Mouse (Mus musculus) liver, embryonic 14.5 days (tissue): Measurements from ENCODE around the gene Oxld1. TPM values are rescaled to one million over a fixed set of nuclear protein-coding genes. Genes with fewer than 3 reads are reported as not detected.

Experiments
- ATAC-seq: fragments of 200-750 bp; cut with Nextera tagmentation; 2 replicates; pipeline ENCODE4 v1.8.0; 2017; ENCODE audit warnings: moderate number of reproducible peaks, mild to moderate bottlenecking, moderate library complexity; ENCODE audit not compliant: insufficient read depth
- DNase-seq, 3 experiments: peaks; one replicate each; pipeline ENCODE4 v3.0.0-alpha.2; 2012 to 2013; ENCODE audit warnings: low read depth in 3 of 3, low spot score in 3 of 3
- H3K27ac ChIP-seq: fragments of 300-500 bp; sonication (generic); 2 replicates; pipeline ENCODE4 v1.5.1; 2014; ENCODE audit warnings: moderate library complexity, mild to moderate bottlenecking, control low read depth, inconsistent platforms
- H3K27me3 ChIP-seq: fragments of 300-500 bp; sonication (generic); 2 replicates; pipeline ENCODE4 v1.6.1; 2014; ENCODE audit warnings: mild to moderate bottlenecking, low read length, moderate library complexity; ENCODE audit not compliant: control insufficient read depth, insufficient read depth
- H3K36me3 ChIP-seq: fragments of 300-500 bp; sonication (generic); replicated peaks from 2 replicates; pipeline ENCODE4 v1.6.1; 2014; ENCODE audit warnings: low read depth; ENCODE audit not compliant: control insufficient read depth, insufficient read depth
- H3K4me1 ChIP-seq, 2 experiments: fragments of 200-500 bp in 1 of 2; fragments of 300-500 bp in 1 of 2; sonication (generic) in 1 of 2; replicated peaks; 2 replicates each; pipeline ENCODE4 v1.6.1; 2012 to 2014; ENCODE audit warnings: antibody characterized with exemption in 1 of 2, inconsistent platforms in 1 of 2, low read length in 1 of 2; ENCODE audit not compliant: control insufficient read depth in 2 of 2, insufficient read depth in 2 of 2
- H3K4me2 ChIP-seq: fragments of 300-500 bp; sonication (generic); 2 replicates; pipeline ENCODE4 v1.6.1; 2014; ENCODE audit warnings: low read depth, mild to moderate bottlenecking, control low read depth, moderate library complexity
- H3K4me3 ChIP-seq, 2 experiments: fragments of 200-500 bp in 1 of 2; fragments of 300-500 bp in 1 of 2; sonication (generic) in 1 of 2; 2 replicates each; pipeline ENCODE4 v1.5.1; 2012 to 2014; ENCODE audit warnings: low read depth in 2 of 2, low read length in 2 of 2, mild to moderate bottlenecking in 2 of 2, control low read depth in 1 of 2, inconsistent platforms in 1 of 2, moderate library complexity in 1 of 2; ENCODE audit not compliant: insufficient read depth in 1 of 2
- H3K9ac ChIP-seq: fragments of 300-500 bp; sonication (generic); replicated peaks from 2 replicates; pipeline ENCODE4 v1.6.1; 2014; ENCODE audit warnings: mild to moderate bottlenecking, control low read depth, moderate library complexity
- H3K9me3 ChIP-seq: fragments of 300-500 bp; sonication (generic); 2 replicates; pipeline ENCODE4 v1.6.1; 2016; ENCODE audit warnings: low read length, mixed read lengths; ENCODE audit not compliant: control insufficient read depth
- CTCF ChIP-seq: IDR thresholded peaks from 2 replicates; pipeline ENCODE4 v1.5.1; 2016; ENCODE audit warnings: antibody characterized with exemption, low read depth, control low read depth
- EP300 ChIP-seq: IDR thresholded peaks from 2 replicates; pipeline ENCODE4 v1.6.1; 2016; ENCODE audit warnings: antibody characterized with exemption, low read depth
- WGBS: fragments of 180-500 bp; shearing (Covaris S2); extraction: QIAGEN DNeasy Blood & Tissue Kit; methylation state at CpG from one replicate; pipeline ENCODE4 v1.1.7; 2014; ENCODE audit not compliant: insufficient replicate concordance; 5-methylcytosine and 5-hydroxymethylcytosine counted together
- polyA plus RNA-seq, 2 experiments: library from polyadenylated mRNA; depleted of rRNA in 1 of 2; stranded (reverse) in 1 of 2; unstranded in 1 of 2; fragments of >200 nt; fragmentation: Nextera tagmentation in 1 of 2; extraction: Ambion mirVana in 1 of 2; gene quantifications; 2 replicates each; pipeline versions ENCODE4 v1.2.1 to v1.2.3; 2012 to 2014

Gene Oxld1
- polyA plus RNA-seq, 2 experiments: 5.3 to 8.4 TPM

DNA sequence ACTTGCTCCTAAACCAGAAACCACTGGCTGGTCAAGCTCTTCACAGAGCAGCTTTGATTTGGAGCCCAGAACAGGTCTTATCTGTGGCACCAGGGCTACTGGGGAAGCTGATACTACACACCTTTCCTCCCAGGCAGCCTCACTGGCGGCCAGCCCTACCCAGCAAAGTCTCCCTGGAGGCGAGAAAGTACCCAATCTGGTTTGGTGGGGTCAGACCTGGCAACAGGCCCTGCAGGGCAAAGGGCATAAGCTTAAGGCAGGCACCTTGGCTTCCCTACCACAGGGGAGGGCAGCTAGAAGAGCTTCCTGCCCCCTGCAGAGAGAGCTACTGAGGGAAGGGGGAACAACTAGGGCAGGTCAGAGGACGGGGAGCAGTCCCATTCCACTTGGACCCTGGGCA is 42.5 kb upstream of the Oxld1 start:
- Histone ChIP-seq H3K36me3 (peaks cover 10% of the 10 kb centered on the region), H3K27me3 (no peaks in the 10 kb centered on the region), H3K9me3 (no peaks in the 10 kb centered on the region), H3K4me1 (no peaks in the 10 kb centered on the region), H3K27ac (no peak overlapping the region), H3K9ac (no peak overlapping the region), H3K4me2 (no peak overlapping the region), H3K4me3 (no peak overlapping the region)
- no peak for TF ChIP-seq EP300
- TF ChIP-seq CTCF: no peak
- WGBS: 10% methylated on average over 3 of the region's 3 CpGs
- DNase-seq (no peak), ATAC-seq (no peak)

DNA sequence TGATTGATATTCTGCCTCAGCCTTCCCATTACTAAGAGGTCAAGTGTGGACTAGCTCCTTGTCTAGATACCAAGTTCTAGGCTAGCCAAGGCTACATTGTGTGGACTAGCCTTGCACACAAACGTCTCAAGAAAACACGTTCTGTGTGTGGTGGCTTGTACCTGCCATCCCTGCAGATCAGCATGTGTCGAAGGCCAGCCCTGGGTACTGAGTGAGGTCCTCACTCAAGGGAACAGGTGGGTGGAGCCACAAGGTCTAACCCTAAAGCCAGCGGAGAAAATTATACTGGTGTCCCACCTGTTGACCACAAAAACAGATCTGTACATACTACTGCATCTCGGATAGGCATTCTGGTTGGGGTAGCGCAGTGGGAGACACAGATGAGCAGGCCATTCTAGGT is 42.0 kb upstream of the Oxld1 start:
- 57% methylated on average over 6 of the region's 6 CpGs for WGBS
- Histone ChIP-seq H3K9me3 (no peaks in the 10 kb centered on the region), H3K27ac (no peak overlapping the region), H3K4me2 (no peak overlapping the region), H3K4me3 (no peak overlapping the region), H3K4me1 (no peaks in the 10 kb centered on the region), H3K27me3 (no peaks in the 10 kb centered on the region), H3K9ac (no peak overlapping the region), H3K36me3 (peaks cover 13% of the 10 kb centered on the region)
- no peak for TF ChIP-seq CTCF
- no peak for TF ChIP-seq EP300
- no peak for ATAC-seq
- DNase-seq: no peak

DNA sequence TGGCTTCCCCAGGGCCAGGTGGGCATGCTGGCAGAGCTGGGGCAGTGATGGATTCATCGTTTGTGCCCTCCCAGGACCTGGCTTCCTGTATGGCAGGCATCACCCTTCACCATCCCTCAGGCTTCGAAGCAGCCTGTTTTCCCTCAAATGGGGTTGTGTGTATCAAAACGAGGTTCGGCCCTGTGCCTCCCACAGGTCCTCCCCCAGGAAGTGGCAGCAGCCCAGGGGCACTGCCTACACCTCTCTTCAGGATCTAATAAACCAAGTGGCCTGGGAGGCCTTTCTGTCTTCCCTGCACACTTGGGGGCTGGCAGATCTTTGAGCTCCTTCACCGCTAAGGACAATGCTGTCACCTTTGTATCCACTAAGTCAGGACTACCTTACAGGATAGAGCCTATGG is 41.0 kb upstream of the Oxld1 start:
- no peak overlapping the region for H3K27ac ChIP-seq

DNA sequence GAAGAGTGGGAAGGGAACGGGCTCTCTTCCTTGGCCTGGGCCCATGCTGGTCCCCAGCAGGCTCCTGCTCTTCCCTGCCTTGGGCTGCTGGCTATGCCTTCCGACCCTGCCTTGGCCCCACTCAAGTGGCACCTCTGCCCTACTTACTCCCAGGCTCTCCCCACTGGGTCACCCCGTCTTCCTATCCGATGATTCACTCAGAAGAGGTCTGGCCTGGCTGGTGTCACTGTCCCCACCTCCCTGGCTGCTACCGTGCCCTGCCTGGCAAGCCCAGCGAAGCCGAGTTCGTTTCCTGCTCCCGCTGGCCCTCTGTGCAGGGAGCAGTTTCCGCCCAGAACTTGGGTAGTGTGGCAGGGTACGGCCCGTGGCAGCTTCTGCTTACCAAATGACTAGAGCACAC is 40.4 kb upstream of the Oxld1 start:
- no peaks in the 10 kb centered on the region for H3K27me3 ChIP-seq

More for the DNA sequence above, 41.0 kb upstream of the Oxld1 start:
- WGBS: 80% methylated on average over 5 of the region's 5 CpGs
- H3K9ac ChIP-seq: no peak overlapping the region
- no peak overlapping the region for H3K4me3 ChIP-seq
- no peak overlapping the region for H3K4me2 ChIP-seq
- no peaks in the 10 kb centered on the region for H3K9me3 ChIP-seq
- TF ChIP-seq EP300: no peak
- TF ChIP-seq CTCF: no peak
- peaks cover 13% of the 10 kb centered on the region for H3K36me3 ChIP-seq
- DNase-seq (no peak), ATAC-seq (no peak)
- H3K27me3 ChIP-seq: no peaks in the 10 kb centered on the region
- H3K4me1 ChIP-seq: no peaks in the 10 kb centered on the region

DNA sequence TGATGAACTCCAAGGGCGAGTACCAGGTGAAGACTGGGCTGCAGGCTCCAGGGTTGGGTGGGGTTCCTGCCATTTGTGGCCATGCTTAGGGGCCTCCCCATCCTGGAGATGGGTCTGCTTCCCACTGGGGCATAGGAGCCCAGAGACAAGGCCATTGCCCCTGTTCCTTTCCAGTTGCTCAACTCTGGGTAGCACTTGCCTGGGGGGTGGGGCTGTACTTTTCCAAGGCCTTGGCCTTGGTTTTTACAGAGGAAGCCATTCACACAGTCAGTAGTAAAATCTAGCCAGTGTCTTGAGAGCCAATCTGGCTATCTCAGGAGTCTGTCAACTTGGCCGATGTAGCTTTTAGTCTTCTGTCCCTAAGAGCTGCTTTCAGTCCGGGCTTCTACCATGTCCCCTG is 39.6 kb upstream of the Oxld1 start:
- peaks cover 3 to 6% of the 10 kb centered on the region in 2 experiments; a peak in 3 of 4 replicates for H3K4me1 ChIP-seq
- peaks cover 13% of the 10 kb centered on the region for H3K36me3 ChIP-seq
- ATAC-seq (no peak), DNase-seq (no peak)
- no peak overlapping the region for H3K27ac ChIP-seq
- TF ChIP-seq CTCF (no peak), EP300 (no peak)
- H3K4me3 ChIP-seq: no peak overlapping the region
- WGBS: 85% methylated on average over 3 of the region's 3 CpGs
- H3K9ac ChIP-seq: no peak overlapping the region
- no peaks in the 10 kb centered on the region for H3K9me3 ChIP-seq
- no peak overlapping the region for H3K4me2 ChIP-seq
- no peaks in the 10 kb centered on the region for H3K27me3 ChIP-seq

More for the DNA sequence above, 40.4 kb upstream of the Oxld1 start:
- H3K36me3 ChIP-seq: peaks cover 13% of the 10 kb centered on the region
- H3K4me1 ChIP-seq: peaks cover under 1% of the 10 kb centered on the region in 2 experiments; a peak in 1 of 4 replicates
- no peak overlapping the region for H3K4me2 ChIP-seq
- no peak overlapping the region for H3K9ac ChIP-seq
- H3K27ac ChIP-seq: no peak overlapping the region
- H3K4me3 ChIP-seq: no peak overlapping the region
- ATAC-seq (no peak), DNase-seq (no peak)
- TF ChIP-seq CTCF (no peak), EP300 (no peak)
- WGBS: 88% methylated on average over 12 of the region's 12 CpGs
- no peaks in the 10 kb centered on the region for H3K9me3 ChIP-seq
